ENCODE assay signal across 8 mouse cellular contexts in the genomic region with DNA sequence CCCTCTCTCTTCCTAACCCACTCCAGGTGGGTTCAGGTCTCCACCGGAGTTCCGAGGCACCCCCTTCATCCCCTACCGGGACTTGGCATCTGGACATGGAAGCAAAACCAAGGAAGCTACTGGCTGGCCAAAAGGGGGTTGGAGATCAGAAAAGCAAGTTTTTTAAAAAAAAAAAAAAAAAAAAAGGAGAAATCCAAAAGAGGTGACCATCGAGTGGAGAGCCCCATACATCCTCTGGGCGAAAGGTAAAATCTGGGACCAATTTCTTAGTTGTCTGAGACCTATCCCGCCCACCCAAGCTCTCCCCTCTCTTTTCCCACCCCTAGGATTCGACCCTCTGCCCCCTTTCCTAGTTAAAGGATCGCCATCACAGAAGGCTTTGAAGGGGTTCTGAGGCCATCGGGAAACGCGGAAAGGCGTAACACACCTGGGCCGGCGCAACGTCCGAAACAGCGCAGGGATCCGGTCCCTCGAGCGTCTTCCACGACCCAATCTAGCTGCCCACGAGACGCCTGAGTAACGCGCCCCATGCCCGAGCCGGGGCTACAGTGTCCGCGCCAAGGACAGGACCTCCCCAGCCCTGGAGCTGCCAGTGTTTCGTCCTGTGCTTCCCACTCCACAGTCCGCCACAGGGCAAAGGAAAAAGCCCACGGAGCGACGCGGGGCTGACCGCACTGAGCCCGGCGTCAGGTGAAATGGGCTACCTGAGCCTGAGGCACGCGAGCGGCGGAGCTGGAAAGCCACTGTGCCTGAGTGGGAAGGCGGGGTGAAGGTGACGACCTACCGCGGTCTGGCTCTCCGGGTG. TPM values are rescaled to one million over a fixed set of nuclear protein-coding genes. Genes with fewer than 3 reads are reported as not detected.
DNase-seq lines count a peak whose midpoint lies in the region; ATAC-seq and TF ChIP-seq lines count a peak whose summit lies in the region.
"Not testable (repeated sequence)": the region's sequence is repeated elsewhere in the genome, so short reads cannot be mapped to it uniquely, and the experiment has no call there.
"Had no signal": no experiment of that assay in that cellular context is flagged by ENCODE, and none has a peak within 500 bp of the region (broad histone marks: within the 10 kb centered on the region; RNA-seq: fewer than 3 reads in every experiment).

No protein-coding gene starts in this region.

- H3K4me3 ChIP-seq in bone marrow macrophage, adult 2 months (ENCODE audit: insufficient read depth, low read length) = peak overlapping the region; percentile 58
- H3K4me3 ChIP-seq in embryonic fibroblast, embryonic 13.5 days (ENCODE audit: insufficient read depth, low read length) = peak overlapping the region; percentile 35
- peak overlapping the region; percentile 42 for H3K4me3 ChIP-seq in heart, embryonic 11.5 days (ENCODE audit: low read depth, low read length)
- peak overlapping the region; percentile 40 for H3K4me3 ChIP-seq in limb, embryonic 15.5 days
- H3K4me3 ChIP-seq in neural tube, embryonic 13.5 days = peak overlapping the region; percentile 35

- peak; percentile 17 for DNase-seq in induced T-regulatory cell, adult 2 months (ENCODE audit: low read depth)

- H3K4me1 ChIP-seq in bone marrow macrophage, adult 2 months (ENCODE audit: control insufficient read depth, insufficient read depth, low read length); embryonic fibroblast, embryonic 13.5 days (ENCODE audit: control insufficient read depth, insufficient read depth, low read length); heart, embryonic 11.5 days (ENCODE audit: control insufficient read depth, insufficient read depth, low read length); limb, embryonic 15.5 days; neural tube, embryonic 13.5 days (replicated peaks): not testable (repeated sequence)

- H3K4me2 ChIP-seq in heart, embryonic 11.5 days = peak overlapping the region; percentile 70
- peak overlapping the region; percentile 59 for H3K4me2 ChIP-seq in limb, embryonic 15.5 days
- H3K4me2 ChIP-seq in neural tube, embryonic 13.5 days = peak overlapping the region; percentile 56

- not testable (repeated sequence) for TF ChIP-seq POLR2A in bone marrow macrophage, adult 2 months (IDR thresholded peaks at IDR 0.05; ENCODE audit: borderline replicate concordance, low read depth, low read length); embryonic fibroblast, embryonic 13.5 days (IDR thresholded peaks at IDR 0.05; ENCODE audit: low read depth, low read length)

- not testable (repeated sequence) for H3K9me3 ChIP-seq in heart, embryonic 11.5 days (replicated peaks; ENCODE audit: control insufficient read depth, low read length); limb, embryonic 15.5 days; neural tube, embryonic 13.5 days

- H3K9ac ChIP-seq in heart, embryonic 11.5 days (ENCODE audit: low read depth, low read length); limb, embryonic 15.5 days: not testable (repeated sequence)
- H3K9ac ChIP-seq in neural tube, embryonic 13.5 days = peak overlapping the region; percentile 58

- not testable (repeated sequence) for H3K27ac ChIP-seq in bone marrow macrophage, adult 2 months (ENCODE audit: insufficient read depth, low read depth, low read length); embryonic fibroblast, embryonic 13.5 days (ENCODE audit: insufficient read depth, low read length); heart, embryonic 11.5 days (ENCODE audit: low read depth, low read length); limb, embryonic 15.5 days; neural tube, embryonic 13.5 days (replicated peaks)

- not testable (repeated sequence) for TF ChIP-seq CTCF in bone marrow macrophage, adult 2 months (IDR thresholded peaks at IDR 0.05; ENCODE audit: low read depth, low read length); embryonic fibroblast, embryonic 13.5 days (IDR thresholded peaks at IDR 0.05; ENCODE audit: borderline replicate concordance, insufficient read depth, low read length)

- peak; percentile 61 for ATAC-seq in heart, embryonic 11.5 days (replicated peaks; ENCODE audit: insufficient number of reproducible peaks, low FRiP score, low TSS enrichment)
- peak; percentile 23; the same call in 1 of the 2 replicates for ATAC-seq in limb, embryonic 15.5 days (ENCODE audit: insufficient number of reproducible peaks, low FRiP score, low TSS enrichment, low read depth)
- ATAC-seq in megakaryocyte progenitor cell, adult 5-6 weeks (replicated peaks; ENCODE audit: poor library complexity) = peak; percentile 31
- peak; percentile 80 for ATAC-seq in neural tube, embryonic 13.5 days (ENCODE audit: low read depth)

- not testable (repeated sequence) for H3K27me3 ChIP-seq in heart, embryonic 11.5 days (ENCODE audit: control insufficient read depth, insufficient read depth, low read length); limb, embryonic 15.5 days
- peaks cover 11% of the 10 kb centered on the region; the same call in 1 of the 2 replicates for H3K27me3 ChIP-seq in neural tube, embryonic 13.5 days

- 4% methylated on average over 23 of the region's 47 CpGs for WGBS in heart, embryonic 11.5 days (ENCODE audit: insufficient replicate concordance)
- whole genome bisulfite sequencing in limb, embryonic 15.5 days = 2% methylated on average over 27 of the region's 47 CpGs
- 4% methylated on average over 26 of the region's 47 CpGs for WGBS in neural tube, embryonic 13.5 days

- not testable (repeated sequence) for H3K36me3 ChIP-seq in heart, embryonic 11.5 days (ENCODE audit: control insufficient read depth, insufficient read depth, low read length); limb, embryonic 15.5 days; neural tube, embryonic 13.5 days

RNA-seq across cellular contexts. Expression of a gene that starts 28.8 kb away (rescaled TPM):
- polyA plus RNA-seq in bone marrow macrophage, adult 2 months (2012; ENCODE audit: insufficient read depth, insufficient read length, missing spikeins) = 0.19 TPM in 1 of 2 replicates, not detected in the other
- polyA plus RNA-seq in embryonic fibroblast, embryonic 13.5 days (2011; ENCODE audit: insufficient read length, low read depth, missing spikeins) = 0.17 TPM in 1 of 2 replicates, not detected in the other
- 1.4 and 2.0 TPM in 2 replicates for polyA plus RNA-seq in heart, embryonic 11.5 days (2014; fragmentation: Nextera tagmentation; extraction: Ambion mirVana)
- polyA plus RNA-seq in limb, embryonic 15.5 days (2015; fragmentation: Nextera tagmentation; extraction: Ambion mirVana) = 16.7 and 16.9 TPM in 2 replicates
- not detected in 2 replicates for total RNA-seq in megakaryocyte progenitor cell, adult 5-6 weeks (2015)
- total RNA-seq in megakaryocyte progenitor cell, adult 5-6 weeks (2017) = not detected in 2 replicates
- 5.4 and 6.3 TPM in 2 replicates for polyA plus RNA-seq in neural tube, embryonic 13.5 days (2015; fragmentation: Nextera tagmentation; extraction: Ambion mirVana)
- polyA plus RNA-seq: activated CD4-positive, CD25-positive, alpha-beta regulatory T cell, adult 4 months had no signal

Comparison
In these comparisons a context has a peak if more than half of its experiments do, and no peak if none do; other contexts are left out.
1. ATAC-seq: peak in every context shown above with its lines; median percentile 80 in neural tube, embryonic 13.5 days; 61 in heart, embryonic 11.5 days; 31 in megakaryocyte progenitor cell, adult 5-6 weeks; 23 in limb, embryonic 15.5 days.